Mouse (Mus musculus) right cerebral cortex, postnatal 36 days (tissue): ENCODE measurements around the gene Itsn1.

Source experiments
- DNase-seq, 2 experiments: peaks; one replicate each; pipeline ENCODE4 v3.0.0; 2022; ENCODE audit warnings: low spot score in 2 of 2, mixed read lengths in 1 of 2

Gene Itsn1

DNA sequence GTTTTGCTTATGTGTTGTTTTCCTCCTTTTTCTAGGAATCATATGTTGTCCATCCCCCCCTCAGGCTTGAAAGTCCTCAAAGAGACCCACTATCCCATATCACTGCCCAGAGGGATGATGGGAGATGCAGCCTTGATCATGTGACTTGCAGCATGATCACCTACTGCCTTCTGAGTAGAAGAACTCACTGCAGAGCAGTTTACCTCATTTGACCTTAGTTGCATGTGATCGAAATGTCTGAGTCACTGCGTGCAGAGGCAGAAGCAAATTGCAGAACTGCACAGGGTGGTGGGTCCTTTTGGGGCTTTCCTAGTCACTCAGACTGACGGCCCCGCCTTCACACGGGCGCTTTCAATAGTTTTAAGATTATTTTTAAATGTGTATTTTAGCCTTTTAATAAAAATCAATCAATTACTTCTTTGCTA is 141.1 kb downstream of the Itsn1 start:
- DNase-seq = no peak

DNA sequence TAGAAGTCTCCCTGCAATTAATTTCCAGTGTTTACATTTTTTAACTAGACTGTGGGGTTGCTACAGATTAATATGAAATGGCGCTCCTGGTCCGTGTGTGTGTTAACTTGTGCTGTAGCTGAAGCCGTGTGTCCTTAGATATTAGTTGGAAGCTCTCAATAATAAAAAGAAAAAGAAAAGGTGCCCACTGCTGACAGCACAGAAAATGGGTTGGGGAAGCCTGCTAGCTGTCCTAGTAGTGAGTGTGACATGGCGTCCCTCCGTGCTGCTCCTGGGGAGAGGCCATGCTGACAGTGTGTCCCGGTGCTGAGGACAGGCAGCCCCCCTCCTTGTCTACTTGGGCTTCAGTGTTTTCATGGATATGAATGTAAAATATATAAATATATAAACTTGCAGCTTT is 142.1 kb downstream of the Itsn1 start:
- DNase-seq = no peak

DNA sequence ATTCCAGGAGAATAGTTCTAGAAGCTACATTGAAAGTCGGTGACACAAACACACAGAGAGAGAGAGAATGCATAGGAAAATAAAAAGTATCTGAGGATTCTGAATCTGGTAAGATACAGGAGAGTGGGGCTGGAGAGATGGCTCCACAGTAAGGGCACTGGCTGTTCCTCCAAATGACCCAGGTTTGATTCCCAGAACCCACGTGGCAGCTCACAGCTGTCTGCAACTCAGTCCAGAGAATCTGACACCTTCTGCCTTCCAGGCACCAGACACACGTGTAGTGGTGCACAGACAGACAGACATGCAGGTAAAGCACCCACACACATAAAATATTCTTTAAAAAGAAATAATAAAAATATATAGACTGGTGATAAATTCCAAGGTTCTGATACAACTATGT is 144.6 kb downstream of the Itsn1 start:
- DNase-seq = no peak

DNA sequence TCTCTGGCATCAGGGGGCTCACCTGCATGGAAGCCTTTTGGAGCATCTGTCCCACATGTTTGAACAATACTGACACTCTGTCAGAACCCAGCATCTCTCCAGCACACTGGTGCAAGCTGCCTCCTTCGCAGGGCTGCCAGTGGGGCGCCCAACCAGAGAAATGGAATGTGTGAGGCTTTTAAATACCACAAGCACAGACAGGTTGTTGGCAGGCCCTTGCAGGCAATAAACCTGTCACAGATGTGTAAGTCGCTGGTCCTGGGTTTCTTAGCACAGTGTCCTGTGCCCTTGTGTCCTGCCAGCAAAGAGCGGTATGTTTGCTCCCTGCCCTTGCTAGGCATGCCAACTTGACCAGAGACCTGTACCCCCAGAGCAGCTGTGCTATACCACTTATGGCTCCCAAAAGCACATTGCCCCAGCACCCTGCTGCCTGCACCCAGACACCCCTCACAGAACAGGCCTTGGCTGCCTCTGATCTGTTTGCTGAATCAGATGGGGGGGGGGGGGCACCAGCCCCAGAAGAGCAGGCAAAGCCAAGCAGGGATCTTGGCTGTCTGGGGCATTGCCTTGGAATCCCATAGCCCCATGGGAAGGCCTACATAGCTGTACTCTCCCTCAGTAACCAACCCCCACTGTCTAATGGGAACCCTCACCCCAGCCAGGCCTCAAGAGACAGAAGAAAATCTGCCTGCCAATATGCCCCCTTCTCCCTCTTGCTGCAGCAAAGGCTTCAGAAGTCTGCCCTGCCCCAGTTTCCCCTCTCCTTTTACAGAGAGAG is 146.7 kb downstream of the Itsn1 start:
- no peak for DNase-seq

DNA sequence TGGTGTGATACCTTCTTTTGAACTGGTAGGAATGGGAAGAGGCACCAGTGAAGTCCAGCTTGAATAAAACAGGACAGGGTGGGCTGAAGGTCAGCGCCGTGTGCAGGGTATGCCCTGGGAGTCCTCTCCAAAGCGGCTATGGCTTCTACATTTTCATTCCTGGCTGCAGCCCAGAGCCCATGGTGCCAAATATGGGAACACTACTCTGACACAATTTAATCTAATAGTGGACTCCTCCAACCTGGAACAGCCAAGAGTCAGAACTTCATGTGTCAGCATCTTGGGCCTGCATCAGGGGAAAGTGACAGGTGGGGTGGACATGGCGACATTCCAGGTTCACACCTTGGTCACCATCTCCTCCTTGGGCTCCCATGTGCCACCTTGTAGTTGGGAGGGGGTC is 147.4 kb downstream of the Itsn1 start:
- no peak for DNase-seq

DNA sequence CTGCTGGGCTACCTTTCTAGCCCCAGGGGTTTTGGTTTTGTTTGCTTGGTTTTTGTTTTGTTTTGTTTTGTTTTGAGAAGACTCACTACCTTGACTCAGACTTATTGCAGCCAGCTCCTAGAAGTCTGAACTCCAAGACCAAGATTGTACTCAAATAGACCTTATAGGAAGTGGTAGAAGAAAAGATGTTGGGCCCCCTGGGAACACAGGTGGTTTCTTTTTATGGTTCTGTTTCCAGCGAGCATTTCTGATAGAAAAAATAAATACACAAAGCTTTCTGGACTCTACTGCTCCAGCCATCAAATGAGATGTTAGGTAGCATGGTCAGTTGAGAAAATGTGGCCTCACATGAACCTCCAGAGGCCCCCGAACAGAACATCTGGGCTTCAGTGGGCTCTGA is 150.0 kb downstream of the Itsn1 start:
- no peak for DNase-seq

DNA sequence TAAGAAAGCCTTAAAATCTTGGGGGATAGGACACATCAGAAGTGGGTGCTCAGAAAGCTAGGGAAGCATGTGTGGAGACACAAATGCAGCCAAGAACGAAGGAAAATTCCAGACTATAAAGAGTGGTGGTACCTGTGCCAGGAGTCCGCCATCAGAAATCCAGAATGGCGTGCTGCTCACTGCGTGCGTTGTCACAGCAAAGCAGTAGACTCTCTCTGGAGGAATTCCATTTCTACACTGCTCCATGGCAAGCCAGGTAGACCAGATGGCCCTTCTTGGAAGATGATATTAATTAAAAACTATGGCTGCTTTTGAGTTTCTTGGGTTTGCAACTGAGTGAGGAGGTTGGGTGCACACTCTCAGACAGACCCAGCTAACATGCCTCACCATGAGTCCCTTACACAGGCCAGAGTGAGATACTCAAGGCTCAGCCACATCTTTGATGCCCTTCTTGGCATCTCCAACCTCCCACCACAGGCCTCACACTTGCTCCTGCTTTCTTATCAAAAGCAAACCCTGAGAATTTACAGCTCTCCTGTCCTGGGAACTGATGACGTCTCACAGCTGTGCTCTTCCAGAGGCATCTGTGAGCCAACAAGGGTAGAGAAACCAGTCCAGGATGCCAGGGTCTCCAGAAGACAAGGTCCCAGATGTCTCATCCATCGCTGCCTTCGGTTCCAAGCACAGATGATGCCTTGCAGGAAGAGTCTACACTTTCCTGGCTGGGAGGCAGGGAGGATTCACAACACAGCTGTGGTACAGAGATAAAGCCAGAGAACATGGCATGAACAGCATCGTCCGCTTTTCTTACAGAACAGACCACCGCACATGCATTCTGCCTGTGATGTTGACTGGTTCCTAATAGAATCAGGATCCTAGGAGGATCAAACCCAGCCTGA is 152.0 kb downstream of the Itsn1 start:
- DNase-seq = no peak

DNA sequence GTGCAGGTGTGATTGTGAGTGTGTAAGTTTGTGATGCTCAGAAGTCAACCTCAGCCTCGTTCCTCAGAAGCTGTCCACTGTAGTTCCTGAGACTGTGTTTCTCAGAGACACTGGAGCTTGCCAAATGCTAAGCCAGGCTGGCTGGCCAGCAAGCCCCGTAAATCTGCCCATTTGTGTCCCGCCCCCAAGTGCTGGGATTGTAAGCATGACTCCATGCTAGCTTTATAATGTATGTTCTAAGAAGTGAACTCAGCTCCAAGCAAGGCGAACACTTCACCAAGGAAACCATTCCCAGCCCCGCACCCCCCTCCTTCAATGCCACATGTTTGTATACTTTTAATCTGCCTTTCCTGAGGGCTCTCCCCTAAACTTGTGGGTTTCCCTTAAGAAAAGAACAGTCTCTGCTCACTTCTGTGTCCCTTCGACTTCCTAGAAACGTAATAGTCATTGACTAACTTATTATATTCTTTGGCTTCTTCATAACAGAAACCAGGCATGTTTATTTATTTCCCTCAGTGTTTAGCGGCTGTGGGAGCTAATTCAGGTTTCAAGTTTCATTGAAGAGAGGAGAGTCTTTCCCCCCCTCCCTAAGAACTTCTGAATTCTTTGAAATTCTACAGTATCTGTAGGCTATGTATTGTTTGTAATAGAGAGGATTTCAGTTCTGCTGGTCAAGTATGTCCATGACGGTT is 153.2 kb downstream of the Itsn1 start:
- no peak for DNase-seq

DNA sequence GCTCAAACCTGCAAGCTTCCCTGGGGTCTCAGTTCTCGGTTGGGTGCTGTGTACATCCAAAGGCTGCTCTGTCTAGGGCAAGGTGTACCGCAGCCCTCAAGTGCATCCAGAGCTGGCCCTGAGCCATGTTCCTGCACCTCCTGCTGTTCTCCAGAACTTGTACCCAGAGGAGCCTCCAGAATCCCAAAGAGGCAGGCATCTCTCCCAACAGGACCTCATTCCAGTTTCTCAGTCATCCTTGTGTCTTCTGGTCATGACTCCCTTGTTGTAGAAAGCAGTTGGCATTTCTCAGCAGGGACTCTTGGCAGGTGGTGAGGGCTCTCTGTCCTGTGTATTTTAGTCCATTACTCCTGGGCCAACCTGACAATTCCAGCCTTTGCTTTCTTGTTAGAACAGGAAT is 154.6 kb downstream of the Itsn1 start:
- DNase-seq = no peak

DNA sequence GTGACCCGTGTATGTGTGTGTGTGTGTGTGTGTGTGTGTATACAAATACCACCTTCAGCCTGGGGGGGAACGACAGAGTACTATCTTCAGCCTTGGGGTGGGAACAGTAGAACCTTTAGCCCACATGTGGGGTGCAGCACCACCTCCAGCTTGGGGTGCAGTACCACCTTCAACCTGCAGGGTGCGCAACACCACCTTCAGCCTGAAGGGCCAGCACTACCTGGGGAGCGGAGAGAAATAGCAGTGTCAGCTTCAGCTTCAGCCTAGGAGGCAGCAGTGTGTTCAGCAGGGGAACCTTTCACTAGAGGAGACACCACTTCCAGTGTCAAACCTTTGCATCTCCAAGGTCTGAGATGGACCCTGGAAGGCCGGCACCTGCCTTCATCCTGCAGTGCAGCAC is 155.1 kb downstream of the Itsn1 start:
- DNase-seq = no peak

DNA sequence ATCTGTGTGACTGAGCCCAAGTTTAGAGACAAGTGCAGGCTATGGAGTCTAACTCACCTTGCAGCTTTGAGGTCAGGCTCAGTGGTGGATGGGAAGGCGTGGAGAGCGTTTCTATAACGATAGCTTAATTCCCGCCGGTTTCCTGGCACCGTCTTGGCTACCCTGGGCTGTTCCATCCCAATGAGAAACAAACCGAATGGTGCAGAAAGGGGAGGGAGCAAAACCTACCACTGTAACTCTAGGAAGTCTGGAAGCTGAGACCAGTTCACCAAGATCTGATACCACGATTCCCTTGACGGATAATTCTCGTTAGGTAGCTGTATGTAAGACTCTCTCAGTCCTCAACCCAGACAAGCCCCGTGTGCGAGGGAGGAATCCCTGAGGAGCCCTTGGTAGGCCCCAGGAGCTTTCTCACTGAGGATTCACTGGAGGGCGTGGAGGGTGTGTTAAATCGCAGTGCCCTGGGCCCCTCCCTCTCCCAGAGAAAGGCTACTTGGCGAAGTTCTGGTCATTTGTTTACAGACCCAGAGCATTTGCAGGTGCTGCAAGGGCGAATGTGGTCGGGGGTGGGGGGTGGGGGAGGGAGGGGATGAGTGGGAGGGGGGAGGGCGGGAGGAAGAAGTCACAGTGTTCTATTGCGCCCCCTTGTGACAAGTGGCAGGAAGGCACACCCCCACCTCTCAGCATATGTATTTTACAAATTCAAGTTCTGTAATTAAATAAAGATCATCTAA is 156.5 kb downstream of the Itsn1 start:
- no peak for DNase-seq

DNA sequence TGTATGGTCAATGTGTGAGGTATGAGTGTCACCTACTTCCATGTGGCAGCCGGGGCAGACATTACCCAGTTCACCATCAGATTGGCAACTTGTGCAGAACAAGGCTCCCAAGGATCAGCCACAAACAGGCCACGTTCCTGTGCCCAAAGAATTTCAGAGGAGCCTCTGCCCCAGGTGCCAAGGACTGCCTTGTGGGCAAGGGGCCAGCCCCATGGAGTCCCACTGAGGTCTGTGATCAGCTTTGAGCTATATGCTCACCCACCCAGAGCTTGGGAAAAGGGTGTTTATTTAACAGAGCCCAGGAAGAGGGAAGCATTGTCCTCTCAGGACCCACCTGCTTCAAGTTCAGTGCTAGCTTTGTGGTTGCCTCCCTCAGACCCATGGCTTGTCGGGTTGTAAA is 159.3 kb downstream of the Itsn1 start:
- DNase-seq = no peak

DNA sequence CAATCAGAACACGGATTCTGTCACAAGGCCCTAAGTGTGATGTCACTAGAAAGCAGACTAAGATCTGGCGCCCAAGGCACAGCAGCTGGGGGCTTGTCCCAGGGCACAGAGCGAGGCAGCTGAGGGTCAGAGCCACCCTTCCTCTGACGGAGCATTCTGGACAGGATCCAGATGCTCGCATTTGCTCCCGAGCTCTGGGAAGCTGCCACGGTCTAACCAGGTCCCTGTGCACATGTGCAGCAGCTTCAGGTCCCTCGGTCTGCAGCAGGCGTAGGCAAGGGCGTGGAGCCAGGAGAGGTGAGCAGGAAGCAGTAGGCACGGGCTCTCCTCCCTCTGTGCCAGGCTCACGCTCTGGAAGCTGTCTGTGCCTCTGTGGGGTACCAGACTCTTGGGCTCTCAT is 160.8 kb downstream of the Itsn1 start:
- peak in 1 of 2 experiments; percentile 18 for DNase-seq

DNA sequence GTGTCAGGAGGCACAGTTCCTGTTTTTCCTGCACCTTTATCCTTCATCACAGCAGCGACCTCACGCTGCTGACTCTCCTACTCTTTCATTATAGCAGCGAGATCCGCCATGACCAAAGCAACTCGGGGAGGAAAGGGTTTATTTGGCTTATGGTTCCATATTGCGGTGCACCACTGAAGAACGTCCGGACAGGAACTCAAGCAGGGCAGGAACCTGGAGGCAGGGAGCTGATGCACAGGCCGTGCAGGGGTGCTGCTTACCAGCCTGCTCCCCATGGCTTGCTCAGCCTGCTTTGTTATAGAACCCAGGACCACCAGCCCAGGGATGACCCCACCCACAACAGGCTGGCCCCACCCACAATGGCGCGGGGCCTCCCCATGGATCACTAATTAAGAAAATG is 162.1 kb downstream of the Itsn1 start:
- DNase-seq = no peak

DNA sequence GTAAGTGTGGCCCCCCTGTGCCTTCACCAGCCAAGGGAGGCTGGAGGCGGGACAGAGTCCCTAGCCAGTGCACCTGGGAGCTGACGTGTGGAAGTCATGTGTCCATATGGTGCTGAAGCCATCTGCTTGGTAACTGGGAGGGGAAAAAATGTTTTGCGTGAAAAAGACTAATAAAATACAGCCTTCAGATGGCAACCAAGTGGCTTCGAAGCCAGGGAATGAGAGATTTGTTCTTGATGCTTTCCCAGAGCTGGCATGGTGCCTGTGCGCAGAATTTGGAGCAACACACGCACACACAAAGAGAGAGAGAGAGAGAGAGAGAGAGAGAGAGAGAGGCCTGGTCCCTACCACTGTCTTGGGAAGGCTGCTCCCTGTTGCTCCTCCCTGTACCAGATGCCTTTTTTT is 167.3 kb downstream of the Itsn1 start:
- DNase-seq = peak in 1 of 2 experiments; percentile 23

DNA sequence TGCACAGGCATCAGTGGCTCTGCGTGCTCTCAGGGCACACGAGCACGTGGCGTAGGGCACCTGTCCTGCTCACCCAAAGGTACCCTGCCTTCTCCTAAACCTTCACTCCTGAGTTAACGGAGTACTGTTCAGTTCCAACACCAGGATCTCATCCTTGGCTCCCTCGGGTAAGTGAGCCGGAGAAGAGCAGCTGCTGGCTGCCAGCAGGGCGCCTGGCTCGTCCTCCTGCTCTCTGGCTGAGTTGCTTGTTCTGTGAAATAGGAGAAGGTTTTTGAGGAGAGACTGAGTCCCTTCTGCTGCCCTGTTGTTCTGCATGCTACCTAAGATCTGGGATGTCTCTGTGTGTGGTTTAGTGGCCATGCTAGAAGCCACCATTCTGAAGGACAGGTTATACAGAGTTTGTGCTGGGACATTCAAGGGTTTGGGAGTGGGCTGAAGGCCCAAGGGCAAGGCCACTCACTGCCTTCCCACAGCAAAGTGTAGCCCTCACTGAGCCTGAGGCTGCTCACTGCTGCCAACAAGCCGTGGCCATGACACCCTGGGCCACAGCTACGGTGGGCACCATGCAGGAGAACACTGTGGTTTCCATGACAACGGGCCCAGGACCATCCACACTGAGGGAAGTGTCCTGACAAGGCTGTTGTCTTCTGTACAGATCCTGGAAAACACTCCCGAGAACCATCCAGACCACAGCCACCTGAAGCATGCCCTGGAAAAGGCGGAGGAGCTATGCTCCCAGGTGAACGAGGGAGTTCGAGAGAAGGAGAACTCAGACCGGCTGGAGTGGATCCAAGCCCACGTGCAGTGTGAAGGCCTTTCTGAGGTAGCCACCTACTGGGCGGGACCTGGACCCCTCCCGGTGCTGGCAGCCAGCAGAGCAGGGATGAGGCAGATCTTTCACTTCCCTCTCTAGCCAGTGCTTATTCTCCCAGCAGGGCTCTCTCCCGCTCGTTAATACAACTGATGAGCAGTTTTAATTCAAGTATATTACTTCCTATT is 170.1 kb downstream of the Itsn1 start:
- no peak for DNase-seq

DNA sequence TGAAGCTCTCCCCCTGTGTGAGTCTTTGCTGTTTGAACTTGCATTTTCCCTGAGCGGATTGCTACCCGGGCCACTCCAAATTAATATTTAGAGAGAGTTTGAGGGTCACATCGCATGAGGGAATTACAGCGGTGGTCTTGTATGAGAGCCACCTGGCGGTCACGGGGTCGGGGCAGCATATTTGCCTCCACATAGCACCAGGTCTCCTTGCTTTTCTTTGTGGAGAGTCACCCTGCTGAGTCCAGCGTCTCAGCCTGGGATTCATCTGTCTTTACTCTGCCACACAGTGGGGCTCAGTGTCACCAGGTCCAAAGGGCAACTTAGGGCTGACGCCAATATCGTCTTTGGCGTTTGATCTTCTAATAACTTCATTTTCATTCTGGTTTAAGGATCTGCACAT is 171.2 kb downstream of the Itsn1 start:
- DNase-seq = no peak

DNA sequence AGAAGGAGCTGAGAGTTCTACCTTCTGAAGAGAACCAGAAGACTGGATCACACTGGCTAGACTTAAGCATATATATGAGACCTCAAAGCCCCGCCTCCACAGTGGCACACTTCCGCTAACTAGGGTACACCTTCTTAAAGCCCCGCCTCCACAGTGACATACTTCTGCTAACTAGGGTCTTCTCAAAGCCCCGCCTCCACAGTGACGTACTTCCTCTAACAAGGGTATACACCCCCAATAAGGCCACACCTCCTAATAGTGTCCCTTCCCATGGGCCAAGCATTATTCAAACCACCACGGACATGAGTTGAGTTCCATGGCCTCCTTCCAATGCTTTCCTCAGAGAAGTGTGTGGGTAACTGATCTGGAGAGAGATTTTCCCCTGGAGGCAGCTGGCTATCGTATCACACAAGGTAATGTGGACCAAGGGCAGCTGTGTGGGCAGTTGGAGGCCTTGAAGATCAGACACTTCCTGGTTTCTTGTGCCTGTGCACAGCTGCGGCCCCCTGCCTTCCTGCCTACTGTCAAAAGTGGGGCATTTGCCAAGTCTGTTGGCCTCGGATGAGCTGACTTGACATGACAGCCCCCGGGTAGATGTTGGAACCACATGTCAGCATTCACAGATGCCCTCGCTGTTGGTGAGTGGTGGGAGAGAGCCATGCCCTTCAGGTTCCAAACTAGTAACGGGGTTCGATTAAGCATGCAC is 174.9 kb downstream of the Itsn1 start:
- no peak for DNase-seq

DNA sequence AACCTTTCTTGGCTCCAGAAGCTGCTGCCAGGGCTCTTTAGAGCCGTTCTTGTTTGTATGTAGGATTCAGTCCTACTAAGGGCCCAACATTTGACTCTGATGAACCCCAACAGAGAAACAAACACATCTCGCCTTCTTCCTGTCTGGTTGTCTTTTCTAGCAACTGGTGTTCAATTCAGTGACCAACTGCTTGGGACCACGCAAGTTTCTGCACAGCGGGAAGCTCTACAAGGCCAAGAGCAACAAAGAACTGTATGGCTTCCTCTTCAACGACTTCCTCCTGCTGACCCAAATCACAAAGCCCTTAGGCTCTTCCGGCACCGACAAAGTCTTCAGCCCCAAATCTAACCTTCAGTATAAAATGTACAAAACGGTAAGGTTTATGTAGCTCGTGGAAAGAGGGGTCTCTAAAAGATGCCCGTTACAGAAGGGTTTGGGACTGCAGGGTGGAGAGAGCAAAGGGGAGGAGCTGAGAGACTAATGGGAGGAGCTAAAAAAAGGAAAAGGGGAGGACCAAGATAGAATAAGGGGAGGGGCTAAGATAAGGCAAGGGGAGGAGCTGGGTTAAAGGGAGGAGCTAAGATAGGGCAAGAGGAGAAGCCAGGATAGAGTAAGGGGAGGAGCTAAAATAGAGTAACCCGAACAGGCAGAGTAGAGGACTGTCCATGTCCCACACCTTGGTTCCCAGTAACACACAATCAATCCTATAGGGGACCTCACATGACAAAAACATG is 176.2 kb downstream of the Itsn1 start:
- no peak for DNase-seq
